Mouse (Mus musculus): ENCODE results near the gene Arf4.

The Arf4 gene

Small RNA genes lying within 50 kb of the gene (microRNA-seq; reads per million reads assigned to microRNA genes)
- gene Mir7672, result 0 to 0.12 reads per million in 2 experiments

Data from adrenal gland (tissue).